Mouse (Mus musculus): ENCODE measurements around the gene Ccser1. TPM values are rescaled to one million over a fixed set of nuclear protein-coding genes. Genes with fewer than 3 reads are reported as not detected.
A peak's percentile ranks its signal among the peaks of the same experiment; 100 is the strongest.

The Ccser1 gene
- polyA plus RNA-seq, 1 experiment, result 26.2 TPM

GRCm38 (mm10) chr6:61258847-61259634 lies 78.9 kb downstream of the Ccser1 start:
- DNase-seq (ENCODE audit: low read depth), result no peak
- TF ChIP-seq CTCF (IDR thresholded peaks at IDR 0.05; ENCODE audit: borderline replicate concordance, extremely low read depth, insufficient read depth, insufficient read length), result no peak
- TF ChIP-seq POLR2A (IDR thresholded peaks at IDR 0.05; ENCODE audit: borderline replicate concordance, extremely low read depth, insufficient read depth, insufficient read length, poor library complexity, severe bottlenecking), result no peak

GRCm38 (mm10) chr6:61261381-61261780 lies 81.3 kb downstream of the Ccser1 start:
- DNase-seq (ENCODE audit: low read depth), result no peak
- TF ChIP-seq POLR2A (IDR thresholded peaks at IDR 0.05; ENCODE audit: borderline replicate concordance, extremely low read depth, insufficient read depth, insufficient read length, poor library complexity, severe bottlenecking), result no peak
- TF ChIP-seq CTCF (IDR thresholded peaks at IDR 0.05; ENCODE audit: borderline replicate concordance, extremely low read depth, insufficient read depth, insufficient read length), result no peak

DNA sequence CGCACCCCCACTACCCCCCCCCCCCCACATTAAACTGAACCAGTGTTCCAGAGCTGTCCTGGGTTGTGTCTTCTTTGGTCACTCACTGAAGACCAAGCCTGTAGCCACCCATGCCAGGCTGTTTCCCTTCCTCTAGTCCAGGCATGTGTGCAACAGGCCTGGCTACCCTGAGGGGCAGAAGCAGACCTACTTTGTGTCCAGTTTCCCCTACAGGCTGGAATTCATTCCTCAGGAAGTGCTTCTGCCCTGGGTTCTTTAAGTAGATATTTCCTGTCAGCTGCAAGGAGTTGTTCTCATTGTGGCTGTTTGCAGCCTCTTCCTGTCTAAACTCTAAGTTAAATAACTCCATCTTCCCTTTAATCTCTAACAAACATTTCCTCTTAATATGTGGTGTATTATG lies 82.3 kb downstream of the Ccser1 start:
- no peak for DNase-seq (ENCODE audit: low read depth)
- TF ChIP-seq POLR2A (IDR thresholded peaks at IDR 0.05; ENCODE audit: borderline replicate concordance, extremely low read depth, insufficient read depth, insufficient read length, poor library complexity, severe bottlenecking), result no peak
- no peak for TF ChIP-seq CTCF (IDR thresholded peaks at IDR 0.05; ENCODE audit: borderline replicate concordance, extremely low read depth, insufficient read depth, insufficient read length)

DNA sequence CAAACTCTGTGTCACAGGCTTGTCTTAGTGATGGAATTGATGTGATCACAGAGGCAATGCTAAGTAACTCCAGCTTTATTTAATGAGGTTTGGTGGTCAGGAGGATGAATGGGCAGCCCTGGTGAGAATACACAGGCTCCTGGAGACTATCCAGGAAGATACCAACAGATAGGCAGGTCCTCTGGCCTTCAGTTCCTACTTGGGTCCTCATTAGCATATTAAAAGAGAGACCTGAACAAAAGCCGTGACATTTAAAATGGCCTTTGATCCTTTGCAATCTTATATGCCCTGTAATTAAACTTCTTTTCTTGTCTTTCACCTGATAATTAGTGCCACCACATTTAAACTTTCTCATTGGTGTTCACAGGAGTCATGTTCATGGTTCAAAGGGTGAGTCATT lies 83.2 kb downstream of the Ccser1 start:
- DNase-seq (ENCODE audit: low read depth), result peak; percentile 53
- TF ChIP-seq CTCF (IDR thresholded peaks at IDR 0.05; ENCODE audit: borderline replicate concordance, extremely low read depth, insufficient read depth, insufficient read length), result no peak

DNA sequence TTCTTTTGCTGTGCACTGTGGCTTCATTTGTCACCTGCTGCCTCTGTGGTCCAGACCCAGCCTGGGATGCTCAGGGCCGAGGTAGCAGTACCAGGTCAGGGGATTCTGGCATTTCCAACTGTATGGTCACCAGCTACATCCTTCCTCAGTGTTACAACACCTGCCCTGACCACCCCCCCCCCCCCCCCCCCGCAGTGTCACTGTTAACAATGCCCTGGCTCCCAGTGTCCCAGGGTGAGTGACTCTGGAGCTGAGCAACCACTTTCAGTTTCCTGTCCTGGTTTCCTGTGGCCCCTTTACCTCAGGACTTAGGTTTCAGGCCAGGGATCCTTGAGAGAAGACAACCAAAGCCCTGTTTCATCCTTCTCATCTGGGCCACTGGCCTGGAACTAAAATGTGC lies 90.9 kb downstream of the Ccser1 start:
- no peak for DNase-seq (ENCODE audit: low read depth)
- no peak for TF ChIP-seq POLR2A (IDR thresholded peaks at IDR 0.05; ENCODE audit: borderline replicate concordance, extremely low read depth, insufficient read depth, insufficient read length, poor library complexity, severe bottlenecking)
- no peak for TF ChIP-seq CTCF (IDR thresholded peaks at IDR 0.05; ENCODE audit: borderline replicate concordance, extremely low read depth, insufficient read depth, insufficient read length)

GRCm38 (mm10) chr6:61273430-61273829 lies 93.3 kb downstream of the Ccser1 start:
- TF ChIP-seq POLR2A (IDR thresholded peaks at IDR 0.05; ENCODE audit: borderline replicate concordance, extremely low read depth, insufficient read depth, insufficient read length, poor library complexity, severe bottlenecking), result no peak
- no peak for TF ChIP-seq CTCF (IDR thresholded peaks at IDR 0.05; ENCODE audit: borderline replicate concordance, extremely low read depth, insufficient read depth, insufficient read length)
- no peak for DNase-seq (ENCODE audit: low read depth)

DNA sequence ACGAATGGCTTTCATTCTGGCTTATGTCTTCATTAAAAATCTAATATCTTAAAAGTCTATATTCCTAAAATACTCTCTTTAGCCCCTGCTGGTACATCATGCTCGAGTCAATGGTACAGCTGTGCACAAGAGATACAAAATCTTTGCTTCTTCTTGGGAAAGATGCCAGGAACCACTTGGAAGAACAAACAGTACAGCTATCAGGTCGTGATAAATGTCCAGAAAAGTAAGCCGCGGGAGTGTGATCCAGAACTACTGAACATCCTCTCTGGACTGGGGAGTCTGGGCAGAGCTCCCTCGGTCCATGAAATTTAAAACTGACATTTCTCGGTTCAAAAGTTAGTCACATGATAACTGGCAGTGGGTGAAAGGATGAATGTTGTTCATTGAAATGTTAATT lies 99.4 kb downstream of the Ccser1 start:
- no peak for DNase-seq (ENCODE audit: low read depth)
- TF ChIP-seq CTCF (IDR thresholded peaks at IDR 0.05; ENCODE audit: borderline replicate concordance, extremely low read depth, insufficient read depth, insufficient read length) (no peak), POLR2A (IDR thresholded peaks at IDR 0.05; ENCODE audit: borderline replicate concordance, extremely low read depth, insufficient read depth, insufficient read length, poor library complexity, severe bottlenecking) (no peak)

DNA sequence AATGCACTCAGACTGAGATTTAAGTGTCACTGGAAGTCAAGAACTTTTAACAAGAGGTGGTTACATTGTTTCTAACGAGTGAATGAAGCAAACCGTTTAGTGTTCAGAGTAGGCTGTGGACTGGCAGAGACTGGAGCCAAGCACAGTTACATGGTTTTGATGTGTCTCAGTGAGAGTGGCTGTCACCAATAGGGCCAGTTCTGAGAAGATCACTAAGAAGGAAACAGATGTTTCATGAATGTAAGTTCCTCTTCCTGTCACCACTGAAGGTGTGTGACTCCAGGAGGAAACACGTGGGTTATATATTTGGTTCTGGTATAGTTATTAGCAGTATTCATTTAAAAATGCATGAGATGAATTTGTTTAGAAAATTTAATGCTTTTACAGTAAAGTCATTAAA lies 112.8 kb downstream of the Ccser1 start:
- no peak for DNase-seq (ENCODE audit: low read depth)
- no peak for TF ChIP-seq CTCF (IDR thresholded peaks at IDR 0.05; ENCODE audit: borderline replicate concordance, extremely low read depth, insufficient read depth, insufficient read length)
- no peak for TF ChIP-seq POLR2A (IDR thresholded peaks at IDR 0.05; ENCODE audit: borderline replicate concordance, extremely low read depth, insufficient read depth, insufficient read length, poor library complexity, severe bottlenecking)

- DNase-seq (ENCODE audit: low read depth), result peak; percentile 51
- TF ChIP-seq CTCF (IDR thresholded peaks at IDR 0.05; ENCODE audit: borderline replicate concordance, extremely low read depth, insufficient read depth, insufficient read length) (no peak), POLR2A (IDR thresholded peaks at IDR 0.05; ENCODE audit: borderline replicate concordance, extremely low read depth, insufficient read depth, insufficient read length, poor library complexity, severe bottlenecking) (no peak)
These were observed 115.4 kb downstream of the Ccser1 start for GRCm38 (mm10) chr6:61295535-61295934.

DNA sequence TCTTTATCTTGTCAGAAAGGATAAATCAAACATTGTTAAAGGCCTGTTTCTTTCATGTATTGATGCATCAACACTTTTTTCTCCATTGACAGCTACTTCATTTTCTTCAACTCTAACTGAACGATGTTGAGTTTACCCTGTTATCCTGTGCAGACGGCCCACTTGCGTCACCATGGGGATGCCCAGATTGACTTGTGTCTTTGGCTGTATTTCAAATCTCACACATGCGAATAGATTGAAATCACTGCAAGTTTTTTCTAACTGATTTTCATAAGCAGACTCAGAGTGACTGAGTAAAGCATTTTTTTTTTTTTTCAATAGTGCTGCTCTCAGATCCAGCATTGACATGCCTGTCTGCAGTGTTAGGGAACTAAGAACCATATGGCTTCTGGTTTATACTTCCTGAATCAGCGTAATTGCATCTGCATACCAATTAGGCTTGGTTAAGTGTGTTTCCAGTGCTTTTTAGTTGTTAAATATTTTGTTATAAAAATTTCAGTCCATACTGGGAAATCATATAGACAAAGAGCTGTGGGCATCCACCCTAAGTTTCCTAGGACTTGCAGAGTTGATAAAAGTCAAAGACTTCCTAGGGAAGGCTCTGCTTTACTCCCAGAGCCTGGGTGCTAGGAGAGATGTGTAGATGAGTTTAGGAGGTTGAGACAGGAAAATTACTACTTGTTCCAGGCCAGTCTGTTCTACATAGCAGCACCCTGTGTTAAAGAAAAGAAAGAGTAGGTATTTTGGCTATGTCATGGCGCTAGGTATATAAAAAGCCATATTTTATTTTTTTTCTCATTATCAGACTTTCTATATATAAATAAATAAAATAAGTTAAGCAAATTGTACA lies 116.3 kb downstream of the Ccser1 start:
- TF ChIP-seq POLR2A (IDR thresholded peaks at IDR 0.05; ENCODE audit: borderline replicate concordance, extremely low read depth, insufficient read depth, insufficient read length, poor library complexity, severe bottlenecking), result no peak
- TF ChIP-seq CTCF (IDR thresholded peaks at IDR 0.05; ENCODE audit: borderline replicate concordance, extremely low read depth, insufficient read depth, insufficient read length), result no peak
- DNase-seq (ENCODE audit: low read depth), result peak; percentile 91

DNA sequence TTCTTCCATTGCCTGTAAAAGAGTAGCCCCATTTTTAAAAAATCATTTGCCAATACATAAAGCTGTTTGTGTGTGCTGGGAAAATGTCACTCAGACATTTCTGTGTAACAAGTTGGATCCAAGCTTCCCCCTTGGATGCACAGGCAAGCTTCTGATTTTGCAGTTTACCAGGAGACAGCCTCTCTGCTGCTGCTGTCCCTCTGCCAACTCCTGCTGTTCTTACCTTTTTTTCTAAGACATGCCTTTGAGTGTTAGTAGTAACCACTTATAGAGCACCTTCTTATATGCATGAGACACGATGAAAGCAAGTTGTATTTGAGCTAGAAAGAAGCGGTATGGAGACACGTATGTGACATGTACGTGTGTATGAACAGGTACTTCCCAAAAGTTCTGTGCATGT lies 120.3 kb downstream of the Ccser1 start:
- DNase-seq (ENCODE audit: low read depth), result no peak
- no peak for TF ChIP-seq CTCF (IDR thresholded peaks at IDR 0.05; ENCODE audit: borderline replicate concordance, extremely low read depth, insufficient read depth, insufficient read length)
- TF ChIP-seq POLR2A (IDR thresholded peaks at IDR 0.05; ENCODE audit: borderline replicate concordance, extremely low read depth, insufficient read depth, insufficient read length, poor library complexity, severe bottlenecking), result no peak

All from brain, embryonic 14.5 days (tissue).